Mouse (Mus musculus) lung, postnatal 0 days (tissue): ENCODE data around the gene Ncan. TPM values are rescaled to one million over a fixed set of nuclear protein-coding genes. Genes with fewer than 3 reads are reported as not detected.
A peak's percentile ranks its signal among the peaks of the same experiment; 100 is the strongest.

ENCODE experiments used
- ATAC-seq: fragments of 200-750 bp; cut with Nextera tagmentation; 2 replicates; pipeline ENCODE4 v1.8.0; 2017; ENCODE audit warnings: moderate library complexity
- DNase-seq: peaks from one replicate; pipeline ENCODE4 v3.0.0-alpha.2; 2016; ENCODE audit warnings: low spot score
- H3K27ac ChIP-seq: fragments of 300-500 bp; sonication (generic); 2 replicates; pipeline ENCODE4 v1.5.1; 2014; ENCODE audit warnings: antibody characterized with exemption, mild to moderate bottlenecking, low read length, mixed read lengths
- H3K27me3 ChIP-seq: fragments of 300-500 bp; sonication (generic); replicated peaks from 2 replicates; pipeline ENCODE4 v1.6.1; 2014; ENCODE audit warnings: low read length, mixed read lengths; ENCODE audit not compliant: insufficient read depth
- H3K36me3 ChIP-seq: fragments of 300-500 bp; sonication (generic); 2 replicates; pipeline ENCODE4 v1.6.1; 2014; ENCODE audit warnings: low read length, mixed read lengths; ENCODE audit not compliant: insufficient read depth
- H3K4me1 ChIP-seq: fragments of 300-500 bp; sonication (generic); 2 replicates; pipeline ENCODE4 v1.6.1; 2014; ENCODE audit warnings: antibody characterized with exemption, low read depth, low read length, mixed read lengths; ENCODE audit not compliant: insufficient read depth
- H3K4me2 ChIP-seq: fragments of 300-500 bp; sonication (generic); replicated peaks from 2 replicates; pipeline ENCODE4 v1.6.1; 2014; ENCODE audit warnings: low read depth, mild to moderate bottlenecking, low read length, moderate library complexity, mixed read lengths
- H3K4me3 ChIP-seq: fragments of 300-500 bp; sonication (generic); 2 replicates; pipeline ENCODE4 v1.5.1; 2014; ENCODE audit warnings: low read depth, low read length
- H3K9ac ChIP-seq: fragments of 300-500 bp; sonication (generic); replicated peaks from 2 replicates; pipeline ENCODE4 v1.6.1; 2014; ENCODE audit warnings: low read depth, mild to moderate bottlenecking
- H3K9me3 ChIP-seq: fragments of 300-500 bp; sonication (generic); 2 replicates; pipeline ENCODE4 v1.6.1; 2016; ENCODE audit warnings: low read length, mixed read lengths
- CTCF ChIP-seq: IDR thresholded peaks from 2 replicates; pipeline ENCODE4 v1.5.1; 2016; ENCODE audit warnings: antibody characterized with exemption, mild to moderate bottlenecking
- EP300 ChIP-seq: IDR thresholded peaks from 2 replicates; pipeline ENCODE4 v1.6.1; 2016; ENCODE audit warnings: antibody characterized with exemption, mild to moderate bottlenecking, control low read depth
- WGBS: fragments of 180-500 bp; shearing (Covaris S2); extraction: QIAGEN DNeasy Blood & Tissue Kit; methylation state at CpG from one replicate; pipeline ENCODE4 v1.1.7; 2014; 5-methylcytosine and 5-hydroxymethylcytosine counted together
- polyA plus RNA-seq: library from polyadenylated mRNA; unstranded; fragments of >200 nt; fragmentation: Nextera tagmentation; extraction: Ambion mirVana; gene quantifications from 2 replicates; pipeline ENCODE4 v1.2.1, GENCODE M21; 2015

The Ncan gene
- polyA plus RNA-seq, 1 experiment from 2014 or later: 0.06 TPM

DNA sequence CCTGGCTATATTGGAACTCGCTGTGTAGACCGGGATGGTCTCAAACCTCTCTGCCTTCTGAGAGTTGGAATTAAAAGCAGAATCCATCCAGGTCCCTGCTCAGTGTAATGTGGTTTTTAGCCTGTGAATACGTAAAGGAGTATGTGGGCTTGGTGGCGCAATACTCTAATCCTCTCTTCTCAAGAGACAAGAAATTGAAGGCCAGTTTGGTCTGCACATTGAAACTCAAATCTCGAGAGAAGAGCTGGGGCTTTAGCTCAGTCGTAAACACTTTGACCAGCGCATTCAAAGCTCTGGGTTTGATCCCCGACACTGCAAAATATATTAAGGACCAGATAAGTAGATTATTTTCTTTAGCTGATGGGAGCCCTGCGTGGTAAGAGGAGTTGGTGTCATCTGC lies 19.3 kb upstream of the Ncan start:
- Histone ChIP-seq H3K9ac (peak overlapping the region; percentile 64), H3K4me3 (peak overlapping the region; percentile 67), H3K9me3 (no peaks in the 10 kb centered on the region), H3K27me3 (no peaks in the 10 kb centered on the region), H3K27ac (peak overlapping the region; percentile 89), H3K36me3 (peaks cover 6% of the 10 kb centered on the region; the same call in 1 of the 2 replicates), H3K4me2 (peak overlapping the region; percentile 64), H3K4me1 (peaks cover 14% of the 10 kb centered on the region; the same call in 1 of the 2 replicates)
- WGBS: 7% methylated on average over 9 of the region's 9 CpGs
- ATAC-seq: no peak
- DNase-seq: peak; percentile 68
- no peak for TF ChIP-seq EP300
- no peak for TF ChIP-seq CTCF

DNA sequence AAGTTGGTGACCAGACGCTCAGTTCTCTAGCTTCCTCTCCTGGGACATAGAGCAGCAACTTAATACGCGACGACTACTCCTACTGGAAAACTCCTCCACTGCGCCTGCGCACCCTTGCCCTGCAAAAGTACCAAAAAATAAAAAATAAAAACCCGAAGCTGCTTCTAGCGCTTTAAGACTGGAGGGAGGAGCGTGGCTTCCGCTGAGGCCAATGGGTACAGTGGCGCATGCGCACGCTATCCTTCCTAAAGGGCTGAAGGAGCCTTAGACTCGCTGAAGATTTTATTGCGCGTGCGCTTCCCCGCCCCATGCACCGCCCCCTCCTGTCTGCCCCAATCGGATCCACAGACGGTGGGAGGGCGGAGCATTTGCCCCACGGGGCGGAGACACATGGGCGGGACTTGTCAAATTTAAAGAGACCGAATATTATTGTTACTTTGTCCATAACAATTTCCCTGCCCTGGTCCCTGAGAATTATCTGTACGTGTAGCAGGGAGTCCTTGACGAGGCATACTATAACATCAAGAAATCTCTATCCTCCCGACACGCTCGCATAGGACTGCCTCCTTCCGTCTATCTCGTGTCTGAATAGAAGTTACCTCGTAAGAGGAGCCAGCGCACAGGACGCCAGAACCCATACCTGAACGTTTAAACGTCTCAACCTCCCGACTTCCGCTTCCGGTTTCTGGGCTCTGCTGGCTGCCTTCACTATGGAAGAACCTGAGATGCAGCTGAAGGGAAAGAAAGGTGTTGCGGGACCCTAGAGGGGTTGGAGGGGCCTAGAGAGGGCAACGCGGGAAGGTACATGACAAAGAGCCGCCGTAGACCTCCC lies 18.6 kb upstream of the Ncan start, which contains the start of the genes Rfxank, Borcs8 and Mef2b:
TSS of gene Rfxank (minus strand) at position 129 of the 832 bp plus-strand sequence.
TSS of gene Borcs8 (plus strand) at position 474 of the 832 bp plus-strand sequence.
TSS of gene Mef2b (plus strand) at position 686 of the 832 bp plus-strand sequence.
- TF ChIP-seq CTCF (no peak), EP300 (no peak)
- peaks cover 4% of the 10 kb centered on the region; the same call in 1 of the 2 replicates for H3K36me3 ChIP-seq

DNA sequence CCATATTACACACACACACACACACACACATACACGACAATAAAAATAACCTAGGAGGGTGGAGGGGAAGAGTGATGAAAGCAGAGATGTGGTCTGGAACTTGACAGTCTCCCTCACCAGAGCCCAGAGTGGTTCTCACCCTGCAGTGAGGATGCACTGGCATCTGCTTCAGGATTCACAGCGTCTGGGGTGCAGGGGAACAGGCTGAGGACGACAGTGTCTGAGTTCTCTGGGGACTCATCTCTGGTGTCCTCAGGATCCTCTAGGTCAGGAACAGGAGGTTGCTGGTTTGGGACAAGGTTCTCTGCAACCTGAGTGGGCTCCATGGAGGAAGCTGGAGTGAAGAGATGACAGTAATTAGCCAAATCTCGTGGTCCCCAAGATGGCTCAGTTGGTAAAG lies 17.2 kb upstream of the Ncan start:
- H3K4me2 ChIP-seq: peak overlapping the region; percentile 63; the same call in 1 of the 2 replicates
- 71% methylated on average over 4 of the region's 4 CpGs for WGBS
- no peak overlapping the region for H3K27ac ChIP-seq
- TF ChIP-seq EP300: no peak
- no peak for TF ChIP-seq CTCF
- H3K4me3 ChIP-seq: peak overlapping the region; percentile 45; the same call in 1 of the 2 replicates
- H3K9me3 ChIP-seq: no peaks in the 10 kb centered on the region
- H3K27me3 ChIP-seq: no peaks in the 10 kb centered on the region
- ATAC-seq (no peak), DNase-seq (no peak)
- no peak overlapping the region for H3K9ac ChIP-seq
- peaks cover 14% of the 10 kb centered on the region; the same call in 1 of the 2 replicates for H3K4me1 ChIP-seq
- peaks cover 4% of the 10 kb centered on the region; the same call in 1 of the 2 replicates for H3K36me3 ChIP-seq

More for the DNA sequence above, 18.6 kb upstream of the Ncan start, which contains the start of the genes Rfxank, Borcs8 and Mef2b:
- peak within 1 kb of the TSS; percentile 89 for H3K27ac ChIP-seq
- H3K4me3 ChIP-seq: peak within 1 kb of the TSS; percentile 67
- peak within 1 kb of the TSS; percentile 64 for H3K4me2 ChIP-seq
- peak; percentile 100 for DNase-seq
- no peaks in the 10 kb centered on the region for H3K27me3 ChIP-seq
- ATAC-seq: peak; percentile 99
- H3K9me3 ChIP-seq: no peaks in the 10 kb centered on the region
- peaks cover 14% of the 10 kb centered on the region; the same call in 1 of the 2 replicates for H3K4me1 ChIP-seq
- under 1% methylated on average over 46 of the region's 46 CpGs for WGBS
- peak within 1 kb of the TSS; percentile 65 for H3K9ac ChIP-seq

DNA sequence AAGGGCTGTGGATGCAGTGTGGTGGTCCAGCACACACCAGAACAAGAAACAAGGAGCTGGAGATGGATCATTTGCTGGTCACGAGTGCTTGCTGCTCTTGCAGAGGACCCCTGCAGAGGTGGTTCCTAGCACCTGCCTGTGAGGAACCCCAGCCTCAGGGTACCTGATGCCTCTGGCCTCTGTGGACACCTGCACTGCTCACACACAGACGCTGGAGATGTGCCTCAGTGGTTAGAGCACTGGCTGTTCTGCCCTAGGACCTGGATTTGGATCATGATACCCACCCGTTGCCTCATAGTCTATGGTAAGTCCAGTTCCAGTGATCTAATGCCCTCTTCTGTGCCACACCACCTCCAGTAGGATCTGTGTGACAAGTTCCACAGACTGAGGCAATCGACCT lies 15.9 kb upstream of the Ncan start:
- WGBS: 87% methylated on average over 4 of the region's 4 CpGs
- Histone ChIP-seq H3K4me3 (no peak overlapping the region), H3K4me2 (no peak overlapping the region), H3K9ac (no peak overlapping the region), H3K4me1 (peaks cover 14% of the 10 kb centered on the region; the same call in 1 of the 2 replicates), H3K27me3 (no peaks in the 10 kb centered on the region), H3K27ac (no peak overlapping the region), H3K36me3 (peaks cover 4% of the 10 kb centered on the region; the same call in 1 of the 2 replicates), H3K9me3 (no peaks in the 10 kb centered on the region)
- ATAC-seq (no peak), DNase-seq (no peak)
- TF ChIP-seq EP300 (no peak), CTCF (no peak)

DNA sequence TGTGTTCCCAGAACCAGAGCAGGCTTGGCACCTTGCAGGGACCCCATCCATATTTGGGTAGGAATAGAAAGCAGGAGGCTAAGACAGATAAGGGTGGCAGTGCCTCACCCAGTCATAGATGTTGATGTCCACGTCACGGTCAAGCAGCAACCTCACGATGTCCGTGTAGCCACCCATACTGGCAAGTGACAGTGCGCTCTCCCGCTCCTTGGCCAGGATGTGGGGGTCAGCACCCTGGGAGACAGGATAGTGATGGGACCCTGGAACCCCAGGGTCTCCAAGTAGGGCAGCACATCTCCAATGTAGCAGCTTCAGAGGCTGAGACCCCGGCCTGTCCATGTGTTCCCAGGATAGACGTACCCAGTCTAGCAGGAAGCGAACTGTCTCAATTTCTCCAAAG lies 14.3 kb upstream of the Ncan start:
- Histone ChIP-seq H3K27ac (no peak overlapping the region), H3K4me1 (peaks cover 6% of the 10 kb centered on the region; the same call in 1 of the 2 replicates), H3K4me3 (no peak overlapping the region), H3K4me2 (no peak overlapping the region), H3K9ac (no peak overlapping the region), H3K27me3 (no peaks in the 10 kb centered on the region), H3K9me3 (no peaks in the 10 kb centered on the region), H3K36me3 (peaks cover 4% of the 10 kb centered on the region; the same call in 1 of the 2 replicates)
- WGBS: 92% methylated on average over 9 of the region's 9 CpGs
- DNase-seq (no peak), ATAC-seq (no peak)
- TF ChIP-seq EP300 (no peak), CTCF (no peak)

DNA sequence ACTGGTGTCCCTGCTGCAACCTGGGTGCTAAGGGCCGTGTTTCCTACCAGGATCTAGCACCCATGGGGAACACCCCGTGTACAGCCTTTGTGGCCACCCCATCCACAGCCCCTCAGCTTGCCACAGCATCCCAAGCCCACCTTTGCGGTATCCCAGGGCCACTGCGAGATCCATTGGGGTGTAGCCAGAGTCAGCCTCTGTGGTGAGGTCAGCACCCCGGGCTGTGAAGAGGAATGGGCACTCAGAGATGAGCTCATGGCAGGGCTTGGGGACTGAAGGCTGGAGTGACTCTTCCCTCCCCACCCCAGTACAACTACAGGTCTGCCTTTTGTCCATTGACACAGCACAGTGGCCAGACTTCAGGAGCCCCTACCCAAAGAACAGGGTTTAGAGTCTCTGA lies 13.4 kb upstream of the Ncan start:
- no peak overlapping the region for H3K4me2 ChIP-seq
- H3K4me1 ChIP-seq: peaks cover 6% of the 10 kb centered on the region; the same call in 1 of the 2 replicates
- H3K4me3 ChIP-seq: no peak overlapping the region
- ATAC-seq (no peak), DNase-seq (no peak)
- no peaks in the 10 kb centered on the region for H3K9me3 ChIP-seq
- no peak overlapping the region for H3K27ac ChIP-seq
- no peak for TF ChIP-seq EP300
- no peak for TF ChIP-seq CTCF
- no peaks in the 10 kb centered on the region for H3K27me3 ChIP-seq
- H3K36me3 ChIP-seq: peaks cover 4% of the 10 kb centered on the region; the same call in 1 of the 2 replicates
- 86% methylated on average over 5 of the region's 5 CpGs for WGBS
- no peak overlapping the region for H3K9ac ChIP-seq
